Mouse (Mus musculus) heart, embryonic 11.5 days (tissue): Measurements from ENCODE around the gene Gnb1. TPM values are rescaled to one million over a fixed set of nuclear protein-coding genes. Genes with fewer than 3 reads are reported as not detected.

Experiments
- ATAC-seq: fragments of 200-750 bp; cut with Nextera tagmentation; replicated peaks from 2 replicates; pipeline ENCODE4 v1.8.0; 2017; ENCODE audit warnings: moderate library complexity; ENCODE audit not compliant: insufficient number of reproducible peaks, low FRiP score, low TSS enrichment
- H3K27ac ChIP-seq: fragments of 300-500 bp; sonication (generic); 2 replicates; pipeline ENCODE4 v1.5.1; 2014; ENCODE audit warnings: mild to moderate bottlenecking, low read depth, low read length
- H3K27me3 ChIP-seq: fragments of 300-500 bp; sonication (generic); 2 replicates; pipeline ENCODE4 v1.6.1; 2014; ENCODE audit warnings: mild to moderate bottlenecking, low read length, mixed read lengths; ENCODE audit not compliant: control insufficient read depth, insufficient read depth
- H3K36me3 ChIP-seq: fragments of 300-500 bp; sonication (generic); 2 replicates; pipeline ENCODE4 v1.6.1; 2014; ENCODE audit warnings: mild to moderate bottlenecking, low read length, moderate library complexity, mixed read lengths; ENCODE audit not compliant: control insufficient read depth, insufficient read depth
- H3K4me1 ChIP-seq: fragments of 300-500 bp; sonication (generic); 2 replicates; pipeline ENCODE4 v1.6.1; 2014; ENCODE audit warnings: low read length; ENCODE audit not compliant: control insufficient read depth, insufficient read depth
- H3K4me2 ChIP-seq: fragments of 300-500 bp; sonication (generic); 2 replicates; pipeline ENCODE4 v1.6.1; 2014; ENCODE audit warnings: mild to moderate bottlenecking, moderate library complexity
- H3K4me3 ChIP-seq: fragments of 300-500 bp; sonication (generic); 2 replicates; pipeline ENCODE4 v1.5.1; 2014; ENCODE audit warnings: low read depth, low read length
- H3K9ac ChIP-seq: fragments of 300-500 bp; sonication (generic); 2 replicates; pipeline ENCODE4 v1.6.1; 2014; ENCODE audit warnings: mild to moderate bottlenecking, low read depth, low read length, moderate library complexity
- H3K9me3 ChIP-seq: fragments of 300-500 bp; sonication (generic); replicated peaks from 2 replicates; pipeline ENCODE4 v1.6.1; 2016; ENCODE audit warnings: low read length; ENCODE audit not compliant: control insufficient read depth
- WGBS: fragments of 180-500 bp; shearing (Covaris S2); extraction: QIAGEN DNeasy Blood & Tissue Kit; methylation state at CpG from one replicate; pipeline ENCODE4 v1.1.7; 2014; ENCODE audit not compliant: insufficient replicate concordance; 5-methylcytosine and 5-hydroxymethylcytosine counted together
- polyA plus RNA-seq: library from polyadenylated mRNA; unstranded; fragments of >200 nt; fragmentation: Nextera tagmentation; extraction: Ambion mirVana; gene quantifications from 2 replicates; pipeline ENCODE4 v1.2.1, GENCODE M21; 2014

The Gnb1 gene
- polyA plus RNA-seq, 1 experiment from 2014 or later = 410 TPM

GRCm38 (mm10) chr4:155571442-155571841, 80.3 kb downstream of the Gnb1 start:
- Histone ChIP-seq H3K27ac (no peak overlapping the region), H3K4me2 (no peak overlapping the region), H3K9ac (no peak overlapping the region), H3K36me3 (no peaks in the 10 kb centered on the region), H3K4me1 (peaks cover 4% of the 10 kb centered on the region), H3K27me3 (no peaks in the 10 kb centered on the region), H3K4me3 (no peak overlapping the region), H3K9me3 (no peaks in the 10 kb centered on the region)
- no peak for ATAC-seq
- 67% methylated on average over 2 of the region's 2 CpGs for WGBS

DNA sequence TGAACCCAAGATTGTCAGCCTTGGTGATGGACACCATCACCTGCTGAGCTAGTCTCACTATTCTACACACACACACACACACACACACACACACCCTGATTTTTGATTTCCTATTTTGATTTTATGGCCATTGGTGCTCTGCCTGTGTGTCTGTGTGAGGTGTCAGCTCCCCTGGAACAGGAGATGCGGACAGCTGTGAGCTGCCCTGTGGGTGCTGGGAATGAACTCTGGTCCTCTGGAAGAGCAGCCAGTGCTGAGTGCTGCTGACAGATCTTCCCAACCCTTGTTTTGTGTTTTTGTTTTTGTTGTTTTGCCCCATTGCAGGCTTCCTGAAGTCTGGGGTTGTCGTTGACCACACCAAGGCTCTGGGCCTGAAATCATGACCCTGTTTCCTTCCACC, 82.0 kb downstream of the Gnb1 start:
- Histone ChIP-seq H3K9me3 (no peaks in the 10 kb centered on the region), H3K27ac (no peak overlapping the region), H3K27me3 (no peaks in the 10 kb centered on the region), H3K9ac (no peak overlapping the region), H3K4me2 (no peak overlapping the region), H3K36me3 (0 out of 2 replicates have a peak, but pooled peaks cover 2% of the 10 kb centered on the region), H3K4me1 (peaks cover 3% of the 10 kb centered on the region; the same call in 1 of the 2 replicates), H3K4me3 (no peak overlapping the region)
- 92% methylated on average over 2 of the region's 2 CpGs for WGBS
- no peak for ATAC-seq

GRCm38 (mm10) chr4:155573876-155574275, 82.7 kb downstream of the Gnb1 start:
- no peak for ATAC-seq
- Histone ChIP-seq H3K4me1 (no peaks in the 10 kb centered on the region), H3K4me2 (no peak overlapping the region), H3K9me3 (no peaks in the 10 kb centered on the region), H3K9ac (no peak overlapping the region), H3K4me3 (no peak overlapping the region), H3K27me3 (no peaks in the 10 kb centered on the region), H3K36me3 (0 out of 2 replicates have a peak, but pooled peaks cover 2% of the 10 kb centered on the region), H3K27ac (no peak overlapping the region)
- 86% methylated on average over 9 of the region's 9 CpGs for WGBS

DNA sequence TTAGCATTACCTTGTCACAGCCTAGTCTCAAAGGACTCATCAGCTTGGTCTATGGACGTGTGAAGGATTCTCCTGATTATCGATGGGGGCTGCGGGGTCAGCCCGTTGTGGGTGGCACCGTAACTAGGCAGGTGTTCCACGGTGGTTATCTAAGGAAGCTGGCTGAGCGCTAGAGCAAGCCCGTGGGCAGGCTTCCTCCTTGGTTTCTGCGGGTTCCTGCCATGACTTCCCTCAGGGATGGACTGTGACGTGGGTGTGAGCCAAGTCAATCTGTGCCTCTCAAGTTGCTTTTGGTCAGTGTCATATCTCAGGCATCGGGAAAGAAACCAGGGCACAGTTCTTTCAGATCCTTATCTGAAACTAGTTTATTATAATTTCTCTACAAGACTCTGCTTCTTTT, 83.8 kb downstream of the Gnb1 start:
- Histone ChIP-seq H3K4me2 (no peak overlapping the region), H3K27ac (no peak overlapping the region), H3K36me3 (0 out of 2 replicates have a peak, but pooled peaks cover 2% of the 10 kb centered on the region), H3K27me3 (no peaks in the 10 kb centered on the region), H3K4me1 (no peaks in the 10 kb centered on the region), H3K4me3 (no peak overlapping the region), H3K9me3 (no peaks in the 10 kb centered on the region), H3K9ac (no peak overlapping the region)
- WGBS = 84% methylated on average over 11 of the region's 11 CpGs
- ATAC-seq = no peak

GRCm38 (mm10) chr4:155575521-155575920, 84.4 kb downstream of the Gnb1 start:
- no peak overlapping the region for H3K4me2 ChIP-seq
- no peaks in the 10 kb centered on the region for H3K9me3 ChIP-seq
- no peak overlapping the region for H3K9ac ChIP-seq
- H3K36me3 ChIP-seq = 0 out of 2 replicates have a peak, but pooled peaks cover 2% of the 10 kb centered on the region
- no peaks in the 10 kb centered on the region for H3K4me1 ChIP-seq
- H3K27ac ChIP-seq = no peak overlapping the region
- no peaks in the 10 kb centered on the region for H3K27me3 ChIP-seq
- ATAC-seq = no peak
- no peak overlapping the region for H3K4me3 ChIP-seq
- 89% methylated on average over 8 of the region's 8 CpGs for WGBS

- ATAC-seq = no peak
- no peaks in the 10 kb centered on the region for H3K4me1 ChIP-seq
- H3K4me3 ChIP-seq = no peak overlapping the region
- no peaks in the 10 kb centered on the region for H3K27me3 ChIP-seq
- H3K9ac ChIP-seq = no peak overlapping the region
- H3K36me3 ChIP-seq = 0 out of 2 replicates have a peak, but pooled peaks cover 2% of the 10 kb centered on the region
- no peak overlapping the region for H3K4me2 ChIP-seq
- WGBS = 88% methylated on average over 9 of the region's 9 CpGs
- no peaks in the 10 kb centered on the region for H3K9me3 ChIP-seq
- H3K27ac ChIP-seq = no peak overlapping the region
These were observed 86.0 kb downstream of the Gnb1 start for GRCm38 (mm10) chr4:155577132-155577531.

GRCm38 (mm10) chr4:155577741-155578140, 86.6 kb downstream of the Gnb1 start:
- H3K4me1 ChIP-seq = no peaks in the 10 kb centered on the region
- H3K27ac ChIP-seq = no peak overlapping the region
- no peak overlapping the region for H3K9ac ChIP-seq
- no peak overlapping the region for H3K4me3 ChIP-seq
- H3K4me2 ChIP-seq = no peak overlapping the region
- no peak for ATAC-seq
- 0 out of 2 replicates have a peak, but pooled peaks cover 2% of the 10 kb centered on the region for H3K36me3 ChIP-seq
- WGBS = 82% methylated on average over 5 of the region's 5 CpGs
- no peaks in the 10 kb centered on the region for H3K27me3 ChIP-seq
- H3K9me3 ChIP-seq = no peaks in the 10 kb centered on the region

DNA sequence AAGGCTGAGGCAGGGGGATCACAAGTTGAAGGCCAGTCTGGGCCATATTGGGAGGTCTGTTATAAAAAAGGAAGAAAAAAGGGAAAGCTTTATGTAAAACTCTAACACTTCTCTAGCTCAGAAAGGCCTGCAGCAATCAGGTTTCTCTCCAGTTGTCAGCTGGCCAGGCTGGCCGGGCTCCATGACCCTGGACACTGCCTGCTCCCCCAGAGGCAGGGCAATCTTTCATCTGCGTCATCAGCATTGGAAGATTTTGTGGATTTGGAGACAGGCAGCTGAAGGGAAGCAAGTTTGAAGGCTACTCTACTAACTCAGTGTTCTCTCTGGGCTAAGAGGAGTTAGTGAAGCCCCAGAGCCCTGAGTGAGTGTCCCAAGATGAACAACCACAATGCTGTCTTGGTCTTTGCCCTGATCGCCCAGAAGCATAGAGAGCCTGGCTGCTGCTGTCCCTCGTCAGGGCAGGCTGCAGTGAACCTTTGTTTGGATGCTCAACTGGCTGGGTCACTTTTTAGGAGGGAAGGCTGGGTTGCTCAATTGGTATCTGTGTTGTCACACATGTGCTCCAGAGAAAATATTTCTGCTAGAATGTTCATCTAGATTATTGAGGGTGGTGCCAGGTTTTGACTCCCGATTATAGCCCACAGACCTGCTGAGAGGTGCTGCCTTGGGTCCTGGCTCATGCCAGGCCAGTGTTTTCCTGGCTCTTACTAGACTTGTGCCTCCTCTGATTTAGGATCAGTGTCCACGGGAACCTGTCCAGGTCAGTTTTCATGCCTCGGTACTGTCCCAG, 87.4 kb downstream of the Gnb1 start:
- H3K27me3 ChIP-seq = no peaks in the 10 kb centered on the region
- 79% methylated on average over 7 of the region's 7 CpGs for WGBS
- peaks cover 2% of the 10 kb centered on the region; the same call in 1 of the 2 replicates for H3K36me3 ChIP-seq
- H3K27ac ChIP-seq = no peak overlapping the region
- H3K4me3 ChIP-seq = no peak overlapping the region
- no peak overlapping the region for H3K4me2 ChIP-seq
- no peak overlapping the region for H3K9ac ChIP-seq
- ATAC-seq = no peak
- no peaks in the 10 kb centered on the region for H3K4me1 ChIP-seq
- H3K9me3 ChIP-seq = no peaks in the 10 kb centered on the region

DNA sequence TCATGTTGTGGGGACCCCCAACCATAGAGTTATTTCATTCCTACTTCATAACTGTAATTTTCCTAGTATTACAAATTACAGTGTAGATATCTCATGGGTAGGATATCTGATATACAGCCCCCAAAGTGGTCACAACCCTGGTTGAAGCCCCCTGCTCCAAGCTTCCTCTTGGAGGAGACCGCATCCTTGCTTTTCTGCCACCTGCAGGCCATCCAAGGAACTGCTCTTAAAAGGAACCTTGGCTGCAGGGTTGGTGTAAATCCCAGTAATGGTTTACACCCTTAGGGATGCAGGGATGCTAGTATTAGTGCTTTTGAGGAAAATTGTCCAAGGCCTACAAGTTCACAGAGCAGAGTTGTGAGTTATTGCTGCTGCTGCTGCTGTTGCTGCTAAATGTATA, 89.3 kb downstream of the Gnb1 start:
- peaks cover 18% of the 10 kb centered on the region for H3K36me3 ChIP-seq

More for the DNA sequence above, 89.3 kb downstream of the Gnb1 start:
- H3K4me2 ChIP-seq = no peak overlapping the region
- H3K4me1 ChIP-seq = no peaks in the 10 kb centered on the region
- no peak for ATAC-seq
- no peak overlapping the region for H3K9ac ChIP-seq
- no peak overlapping the region for H3K27ac ChIP-seq
- no peaks in the 10 kb centered on the region for H3K9me3 ChIP-seq
- no peak overlapping the region for H3K4me3 ChIP-seq
- H3K27me3 ChIP-seq = no peaks in the 10 kb centered on the region
- 50% methylated on average over 1 of the region's 1 CpGs for WGBS
